Mouse (Mus musculus) effector memory CD4-positive, alpha-beta T cell, adult 7 months (primary cell): Measurements from ENCODE around the gene Igbp1. TPM values are rescaled to one million over a fixed set of nuclear protein-coding genes. Genes with fewer than 3 reads are reported as not detected.

ENCODE experiments used
- polyA plus RNA-seq: library from polyadenylated mRNA; unstranded; fragments of 100-300 nt; shearing (Covaris generic); gene quantifications from one replicate; pipeline ENCODE4 v1.2.1, GENCODE M21; 2017

The Igbp1 gene
- 23.6 TPM for polyA plus RNA-seq

DNA sequence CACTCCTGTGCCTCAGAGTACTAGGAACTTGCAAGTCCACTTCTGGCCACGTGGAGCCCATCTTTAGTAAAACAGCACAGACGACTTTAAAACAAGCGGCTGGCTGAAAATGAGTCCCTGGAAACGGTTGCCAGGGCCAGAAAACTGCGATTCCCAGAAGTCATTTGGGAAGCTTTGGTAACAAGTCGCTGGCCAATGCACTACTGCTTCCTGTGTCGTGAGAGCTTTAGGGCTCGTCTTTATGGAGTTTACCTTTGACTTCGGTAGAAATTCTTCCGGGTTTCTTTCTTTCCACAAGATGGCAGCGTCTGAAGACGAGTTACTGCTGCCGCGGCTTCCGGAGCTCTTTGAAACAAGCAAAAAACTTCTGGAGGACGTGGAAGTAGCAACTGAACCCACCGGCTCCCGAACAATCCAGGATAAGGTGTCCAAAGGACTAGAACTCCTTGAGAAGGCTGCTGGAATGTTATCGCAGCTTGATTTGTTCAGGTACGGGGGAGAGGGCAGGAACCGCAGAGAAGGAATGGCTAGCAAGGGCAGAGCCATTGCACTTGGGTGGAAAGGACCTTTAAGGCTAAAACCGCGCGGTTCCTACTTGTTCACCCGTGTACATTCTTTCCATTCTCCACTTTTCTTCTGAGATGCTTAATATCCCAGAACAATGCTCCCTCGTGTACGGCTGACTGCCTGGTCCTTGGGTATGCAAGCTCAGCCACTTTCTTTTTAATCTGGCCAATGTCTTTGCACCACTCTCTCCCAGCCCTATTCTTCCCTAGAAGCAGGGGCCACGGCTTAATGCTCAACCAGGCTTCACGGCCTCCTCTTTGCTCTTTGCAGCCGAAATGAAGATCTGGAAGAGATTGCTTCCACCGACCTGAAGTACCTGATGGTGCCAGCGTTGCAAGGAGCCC, at the start of gene Igbp1:
Gene Igbp1, plus strand, starts transcription at position 224 of the 911 bp plus-strand sequence.

DNA sequence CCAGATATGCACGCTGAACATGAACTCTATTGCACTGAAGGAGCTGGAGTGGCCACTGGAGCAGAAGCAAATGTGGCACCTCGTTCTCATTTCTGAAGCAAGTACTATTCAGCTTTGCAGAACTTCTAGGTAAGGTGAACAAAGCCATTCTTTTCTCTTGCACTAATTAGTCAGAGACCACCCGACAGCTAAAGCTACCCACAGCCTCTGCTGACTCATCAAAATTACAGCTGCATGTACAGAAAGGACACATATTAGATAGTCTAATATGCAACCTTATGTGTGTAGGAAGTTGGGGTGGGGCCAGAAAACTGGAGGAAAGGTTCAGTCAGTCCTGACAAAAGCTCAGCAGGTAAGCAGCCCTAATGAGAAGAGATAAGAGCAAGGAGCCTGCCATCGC, 30.4 kb downstream of the Igbp1 start, which contains the start of gene Dgat2l6:
Gene Dgat2l6, plus strand, starts transcription at position 368 of the 400 bp plus-strand sequence.

Other genes starting within 250 kb of the Igbp1 start
- gene Otud6a, start 65.3 kb upstream of the Igbp1 start, polyA plus RNA-seq, result not detected
- not detected for gene Awat2, start 51.6 kb upstream of the Igbp1 start, polyA plus RNA-seq
- 0.11 TPM for gene Dgat2l6, start 30.5 kb downstream of the Igbp1 start, polyA plus RNA-seq
- gene Awat1, start 78.0 kb downstream of the Igbp1 start, polyA plus RNA-seq, result not detected
- gene P2ry4, start 100.6 kb downstream of the Igbp1 start, polyA plus RNA-seq, result 0.11 TPM
- not detected for gene Arr3, start 111.2 kb downstream of the Igbp1 start, polyA plus RNA-seq
- gene Kif4, start 131.4 kb downstream of the Igbp1 start, polyA plus RNA-seq, result 0.93 TPM
- 14.9 TPM for gene Pdzd11, start 132.3 kb downstream of the Igbp1 start, polyA plus RNA-seq
- gene Gdpd2, start 235.6 kb downstream of the Igbp1 start, polyA plus RNA-seq, result not detected